25 mouse cellular contexts compared by ENCODE assay signal in genomic region chr10:41735398-41735797, GRCm38 (mm10). TPM values are rescaled to one million over a fixed set of nuclear protein-coding genes. Genes with fewer than 3 reads are reported as not detected.
DNase-seq lines count a peak whose midpoint lies in the region; ATAC-seq and TF ChIP-seq lines count a peak whose summit lies in the region.
"Had no signal": no experiment of that assay in that cellular context is flagged by ENCODE, and none has a peak within 500 bp of the region (broad histone marks: within the 10 kb centered on the region; RNA-seq: fewer than 3 reads in every experiment).

No protein-coding gene starts in this region.

- DNase-seq in forebrain, embryonic 10.5 days (ENCODE audit: extremely low spot score, low spot score), result no peak
- no peak for DNase-seq in midbrain, embryonic 10.5 days (ENCODE audit: low spot score)
- DNase-seq in midbrain, postnatal 0 days (ENCODE audit: low spot score), result no peak
- no peak for DNase-seq in gastrocnemius, postnatal 36 days
- DNase-seq: adrenal gland, adult 8-10 months; adrenal gland, postnatal 14 days; adrenal gland, postnatal 36 days; B cell, adult 2 months; cerebellum, adult 11-12 months; cerebellum, adult 2 months; cerebellum, adult 9-10 months; cerebellum, postnatal 10 days; cerebellum, postnatal 25 days; forebrain, postnatal 0 days had no signal

- H3K36me3 ChIP-seq in forebrain, embryonic 10.5 days (replicated peaks), result peaks cover 42% of the 10 kb centered on the region
- H3K36me3 ChIP-seq in forebrain, embryonic 13.5 days (ENCODE audit: poor library complexity, severe bottlenecking), result peaks cover 21% of the 10 kb centered on the region
- peaks cover 23% of the 10 kb centered on the region for H3K36me3 ChIP-seq in midbrain, embryonic 13.5 days
- peaks cover 39% of the 10 kb centered on the region for H3K36me3 ChIP-seq in midbrain, embryonic 10.5 days
- no peaks in the 10 kb centered on the region for H3K36me3 ChIP-seq in midbrain, embryonic 15.5 days (replicated peaks)
- H3K36me3 ChIP-seq in midbrain, postnatal 0 days (ENCODE audit: insufficient read depth, low read length), result no peaks in the 10 kb centered on the region

- intact Hi-C loops in gastrocnemius, postnatal 36 days (cut with DNase I), result no loop called here

- H3K27me3 ChIP-seq in forebrain, embryonic 10.5 days (ENCODE audit: poor library complexity, severe bottlenecking), result no peaks in the 10 kb centered on the region
- no peaks in the 10 kb centered on the region for H3K27me3 ChIP-seq in forebrain, embryonic 13.5 days
- H3K27me3 ChIP-seq in midbrain, embryonic 13.5 days, result no peaks in the 10 kb centered on the region
- no peaks in the 10 kb centered on the region for H3K27me3 ChIP-seq in midbrain, embryonic 10.5 days (ENCODE audit: low read depth, poor library complexity, severe bottlenecking)
- H3K27me3 ChIP-seq in midbrain, embryonic 15.5 days (replicated peaks), result no peaks in the 10 kb centered on the region
- H3K27me3 ChIP-seq in midbrain, postnatal 0 days (ENCODE audit: insufficient read depth, low read length), result no peaks in the 10 kb centered on the region
- H3K27me3 ChIP-seq: CH12.LX; embryonic facial prominence, embryonic 12.5 days; forebrain, embryonic 12.5 days; Patski had no signal

- peak overlapping the region; percentile 25; the same call in 1 of the 2 replicates for H3K27ac ChIP-seq in forebrain, embryonic 10.5 days
- no peak overlapping the region for H3K27ac ChIP-seq in forebrain, embryonic 13.5 days
- no peak overlapping the region for H3K27ac ChIP-seq in midbrain, embryonic 13.5 days
- H3K27ac ChIP-seq in midbrain, embryonic 10.5 days (replicated peaks), result no peak overlapping the region
- no peak overlapping the region for H3K27ac ChIP-seq in midbrain, embryonic 15.5 days
- no peak overlapping the region; the same call in 1 of the 2 replicates for H3K27ac ChIP-seq in midbrain, postnatal 0 days (ENCODE audit: low read depth, low read length)
- H3K27ac ChIP-seq: embryonic facial prominence, embryonic 10.5 days; embryonic facial prominence, embryonic 12.5 days; forebrain, embryonic 12.5 days had no signal

- H3K9me3 ChIP-seq in forebrain, embryonic 10.5 days, result no peaks in the 10 kb centered on the region
- H3K9me3 ChIP-seq in forebrain, embryonic 13.5 days (replicated peaks), result no peaks in the 10 kb centered on the region
- no peaks in the 10 kb centered on the region for H3K9me3 ChIP-seq in midbrain, embryonic 13.5 days
- no peaks in the 10 kb centered on the region for H3K9me3 ChIP-seq in midbrain, embryonic 10.5 days (replicated peaks)
- no peaks in the 10 kb centered on the region for H3K9me3 ChIP-seq in midbrain, embryonic 15.5 days
- H3K9me3 ChIP-seq in midbrain, postnatal 0 days (ENCODE audit: low read length), result no peaks in the 10 kb centered on the region
- H3K9me3 ChIP-seq: embryonic facial prominence, embryonic 10.5 days; embryonic facial prominence, embryonic 12.5 days; forebrain, embryonic 12.5 days; G1E had no signal

- 69% methylated on average over 6 of the region's 6 CpGs for WGBS in forebrain, embryonic 10.5 days
- 53% methylated on average over 6 of the region's 6 CpGs for WGBS in forebrain, embryonic 13.5 days
- WGBS in midbrain, embryonic 13.5 days, result 39% methylated on average over 6 of the region's 6 CpGs
- 82% methylated on average over 6 of the region's 6 CpGs for WGBS in midbrain, embryonic 10.5 days
- WGBS in midbrain, embryonic 15.5 days, result 68% methylated on average over 6 of the region's 6 CpGs
- 58% methylated on average over 6 of the region's 6 CpGs for WGBS in midbrain, postnatal 0 days

- no peak overlapping the region for H3K9ac ChIP-seq in forebrain, embryonic 13.5 days
- H3K9ac ChIP-seq in midbrain, embryonic 13.5 days (replicated peaks), result no peak overlapping the region
- H3K9ac ChIP-seq in midbrain, embryonic 15.5 days, result no peak overlapping the region
- H3K9ac ChIP-seq in midbrain, postnatal 0 days (replicated peaks; ENCODE audit: low read length, poor library complexity, severe bottlenecking), result no peak overlapping the region
- H3K9ac ChIP-seq: embryonic facial prominence, embryonic 12.5 days; forebrain, embryonic 12.5 days; forebrain, postnatal 0 days had no signal

- no peak for TF ChIP-seq CTCF in midbrain, postnatal 0 days (IDR thresholded peaks at IDR 0.05)

- H3K4me3 ChIP-seq in forebrain, embryonic 10.5 days, result no peak overlapping the region
- no peak overlapping the region for H3K4me3 ChIP-seq in forebrain, embryonic 13.5 days
- no peak overlapping the region for H3K4me3 ChIP-seq in midbrain, embryonic 13.5 days (replicated peaks)
- no peak overlapping the region for H3K4me3 ChIP-seq in midbrain, embryonic 10.5 days
- no peak overlapping the region for H3K4me3 ChIP-seq in midbrain, embryonic 15.5 days
- H3K4me3 ChIP-seq in midbrain, postnatal 0 days (ENCODE audit: low read depth, low read length), result no peak overlapping the region
- H3K4me3 ChIP-seq: embryonic facial prominence, embryonic 10.5 days; embryonic facial prominence, embryonic 12.5 days; forebrain, embryonic 12.5 days had no signal

- H3K4me2 ChIP-seq in forebrain, embryonic 13.5 days, result no peak overlapping the region
- H3K4me2 ChIP-seq in midbrain, embryonic 13.5 days (replicated peaks), result no peak overlapping the region
- no peak overlapping the region for H3K4me2 ChIP-seq in midbrain, embryonic 15.5 days
- H3K4me2 ChIP-seq in midbrain, postnatal 0 days (ENCODE audit: low read depth, low read length, poor library complexity, severe bottlenecking), result no peak overlapping the region
- H3K4me2 ChIP-seq: embryonic facial prominence, embryonic 12.5 days; forebrain, embryonic 12.5 days had no signal

- ATAC-seq in forebrain, embryonic 13.5 days, result no peak
- ATAC-seq in midbrain, embryonic 13.5 days, result peak; percentile 50; the same call in 1 of the 2 replicates
- ATAC-seq in midbrain, embryonic 15.5 days (replicated peaks), result peak; percentile 45; the same call in 1 of the 2 replicates
- peak; percentile 52; the same call in 1 of the 2 replicates for ATAC-seq in midbrain, postnatal 0 days (ENCODE audit: low FRiP score)
- ATAC-seq: activated CD4-positive, CD25-positive, alpha-beta regulatory T cell, adult 4 months; CD4-positive, CD25-positive, alpha-beta regulatory T cell, adult 4 months; forebrain, postnatal 0 days; Patski had no signal

- H3K4me1 ChIP-seq in forebrain, embryonic 10.5 days, result peaks cover 9% of the 10 kb centered on the region
- H3K4me1 ChIP-seq in forebrain, embryonic 13.5 days, result peaks cover 6% of the 10 kb centered on the region
- peaks cover 9% of the 10 kb centered on the region; the same call in 1 of the 2 replicates for H3K4me1 ChIP-seq in midbrain, embryonic 13.5 days (replicated peaks)
- H3K4me1 ChIP-seq in midbrain, embryonic 10.5 days, result peaks cover 9% of the 10 kb centered on the region
- 0 out of 2 replicates have a peak, but pooled peaks cover 3% of the 10 kb centered on the region for H3K4me1 ChIP-seq in midbrain, embryonic 15.5 days
- H3K4me1 ChIP-seq in midbrain, postnatal 0 days (ENCODE audit: insufficient read depth, low read length), result 0 out of 2 replicates have a peak, but pooled peaks cover 2% of the 10 kb centered on the region
- H3K4me1 ChIP-seq: embryonic facial prominence, embryonic 10.5 days; embryonic facial prominence, embryonic 12.5 days had no signal

RNA-seq across cellular contexts. Expression of gene Ccdc162, which starts 19.0 kb away (rescaled TPM):
- polyA plus RNA-seq in forebrain, embryonic 10.5 days (2016; fragmentation: Nextera tagmentation; extraction: Ambion mirVana), result 0.33 and 0.68 TPM in 2 replicates
- polyA plus RNA-seq in forebrain, embryonic 13.5 days (2015; fragmentation: Nextera tagmentation; extraction: Ambion mirVana), result 0.31 and 0.82 TPM in 2 replicates
- polyA plus RNA-seq in midbrain, embryonic 13.5 days (2015; fragmentation: Nextera tagmentation; extraction: Ambion mirVana), result 0.35 and 0.70 TPM in 2 replicates
- polyA plus RNA-seq in midbrain, embryonic 10.5 days (2016; fragmentation: Nextera tagmentation; extraction: Ambion mirVana), result 0.32 and 0.34 TPM in 2 replicates
- polyA plus RNA-seq in midbrain, embryonic 15.5 days (2015; fragmentation: Nextera tagmentation; extraction: Ambion mirVana), result 0.52 and 0.77 TPM in 2 replicates
- total RNA-seq in midbrain, postnatal 0 days (2014; rRNA removed), result 1.7 and 2.4 TPM in 2 replicates
- 0.63 and 0.64 TPM in 2 replicates for polyA plus RNA-seq in midbrain, postnatal 0 days (2015; fragmentation: Nextera tagmentation; extraction: Ambion mirVana)
- under 1 TPM; 0.46 to 0.62 TPM for total RNA-seq in gastrocnemius, postnatal 36 days (2021)
- polyA plus RNA-seq: G1E had no signal
